Mouse (Mus musculus) heart, postnatal 0 days (tissue): ENCODE measurements around the gene Col4a2.

Experiments used
- CTCF ChIP-seq: IDR thresholded peaks from 2 replicates; pipeline ENCODE4 v1.5.1; 2016; ENCODE audit warnings: antibody characterized with exemption, control low read depth, low read depth
- EP300 ChIP-seq: IDR thresholded peaks from 2 replicates; pipeline ENCODE4 v1.6.1; 2016; ENCODE audit warnings: antibody characterized with exemption, low read depth

- no peak for TF ChIP-seq CTCF
- TF ChIP-seq EP300: 0 out of 2 replicates have a peak, but pooled peaks have one; percentile 46
Observed at GRCm38 (mm10) chr8:11497017-11497990, 184.7 kb downstream of the Col4a2 start, which contains the start of gene Naxd.
